Mouse (Mus musculus): ENCODE data around the gene Zbtb16. TPM values are rescaled to one million over a fixed set of nuclear protein-coding genes. Genes with fewer than 3 reads are reported as not detected.

Gene Zbtb16
- polyA plus RNA-seq, 1 experiment from 2014 or later, result 3.1 TPM

DNA sequence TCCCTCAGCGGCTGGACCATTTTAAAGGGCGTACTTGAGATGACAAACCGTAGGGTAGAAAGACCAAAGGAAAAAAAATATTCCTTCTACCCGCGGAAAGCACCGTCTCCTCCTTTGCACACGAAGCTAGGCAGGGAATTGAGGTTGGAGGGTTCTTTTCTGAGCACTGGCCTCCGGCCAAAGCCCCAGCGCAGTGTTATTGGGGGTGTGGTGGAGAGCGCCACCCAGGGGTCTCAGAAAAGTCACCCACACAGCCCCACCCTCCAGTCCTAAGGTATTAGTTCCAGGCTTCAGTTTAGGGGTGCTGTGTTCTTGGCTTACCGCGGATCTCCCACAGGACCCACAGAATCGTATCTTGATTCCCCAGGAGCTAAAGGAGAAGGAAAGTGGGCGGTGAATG lies 1.2 kb upstream of the Zbtb16 start:
- peaks cover 93% of the 10 kb centered on the region for H3K27me3 ChIP-seq (ENCODE audit: insufficient read depth, poor library complexity, severe bottlenecking)
- no peak overlapping the region for H3K27ac ChIP-seq
- H3K4me1 ChIP-seq, result peaks cover 34% of the 10 kb centered on the region
- peak overlapping the region; percentile 69 for H3K4me3 ChIP-seq
- H3K9me3 ChIP-seq, result no peaks in the 10 kb centered on the region
- no peak for DNase-seq (ENCODE audit: low spot score)
- H3K36me3 ChIP-seq, result peaks cover 3% of the 10 kb centered on the region; the same call in 1 of the 2 replicates
- 4% methylated on average over 14 of the region's 14 CpGs for WGBS

DNA sequence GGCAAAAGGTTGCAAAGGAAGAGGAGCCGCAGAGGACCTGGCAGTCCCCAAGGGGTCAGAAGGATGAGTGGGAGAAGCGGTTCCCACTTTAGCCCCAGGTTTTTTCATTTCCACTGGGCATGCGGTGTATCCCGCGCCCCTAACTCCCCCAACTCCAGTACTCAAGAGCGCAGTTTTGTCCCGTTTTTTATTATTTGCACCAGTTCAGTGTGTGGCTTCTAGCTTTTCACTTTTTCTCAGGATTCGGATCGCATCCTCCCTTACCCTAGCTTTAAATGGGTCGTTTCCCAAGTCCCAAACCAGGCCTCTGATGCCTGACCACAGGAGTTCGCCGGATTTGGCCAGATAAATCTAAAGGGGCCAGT lies 526 bp upstream of the Zbtb16 start:
- H3K9me3 ChIP-seq, result no peaks in the 10 kb centered on the region
- peaks cover 3% of the 10 kb centered on the region; the same call in 1 of the 2 replicates for H3K36me3 ChIP-seq
- H3K27me3 ChIP-seq (ENCODE audit: insufficient read depth, poor library complexity, severe bottlenecking), result peaks cover 97% of the 10 kb centered on the region
- H3K27ac ChIP-seq, result peak overlapping the region; percentile 80
- peak overlapping the region; percentile 69 for H3K4me3 ChIP-seq
- H3K4me1 ChIP-seq, result peaks cover 34% of the 10 kb centered on the region
- WGBS, result under 1% methylated on average over 12 of the region's 12 CpGs
- DNase-seq (ENCODE audit: low spot score), result no peak

DNA sequence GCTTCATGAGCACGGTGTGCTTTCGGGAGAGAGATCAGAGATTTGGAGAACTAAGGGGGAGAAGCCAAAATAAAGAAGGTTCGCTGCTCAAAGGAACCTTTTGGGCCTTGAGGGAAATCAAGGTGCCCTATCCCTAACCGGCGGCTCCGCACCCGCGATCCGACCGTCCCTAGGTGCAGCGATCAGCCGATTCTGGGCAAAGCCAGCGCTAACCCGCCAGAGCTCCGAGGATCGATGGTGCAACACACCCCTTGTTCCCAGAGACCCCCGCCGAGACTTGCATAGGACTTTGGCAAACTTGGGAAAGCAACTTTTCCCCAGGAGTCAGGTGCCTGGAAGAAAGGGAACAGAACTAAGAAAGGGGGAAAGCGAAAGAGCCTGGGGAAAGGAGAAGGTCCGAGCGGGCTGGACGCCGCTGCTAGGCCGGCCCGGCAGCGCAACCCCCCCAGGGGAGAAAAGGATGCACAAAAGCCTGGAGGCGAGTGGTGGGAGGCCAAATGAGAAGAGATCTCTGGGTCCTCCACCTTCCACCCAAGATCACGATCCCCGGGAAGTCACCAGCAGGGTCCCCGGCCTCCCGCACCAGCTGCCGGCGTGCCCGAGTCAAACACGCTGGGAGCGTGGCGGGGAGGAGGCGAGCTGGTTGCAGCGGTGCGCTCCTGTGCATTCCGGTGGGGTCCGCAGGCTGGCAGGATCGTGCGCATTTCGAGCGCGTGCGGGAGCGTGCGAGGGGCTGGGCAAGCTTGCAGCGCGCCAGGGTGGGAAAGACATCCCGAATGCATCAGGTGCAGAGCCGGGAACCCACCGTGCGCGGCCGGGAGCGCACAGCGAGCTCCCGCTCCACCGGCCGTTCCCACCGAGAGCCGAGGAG lies 1.2 kb downstream of the Zbtb16 start:
- Histone ChIP-seq H3K4me3 (peak overlapping the region; percentile 69), H3K36me3 (peaks cover 3% of the 10 kb centered on the region; the same call in 1 of the 2 replicates), H3K27ac (peak overlapping the region; percentile 56), H3K27me3 (ENCODE audit: insufficient read depth, poor library complexity, severe bottlenecking) (peaks cover 99% of the 10 kb centered on the region), H3K9me3 (no peaks in the 10 kb centered on the region), H3K4me1 (peaks cover 34% of the 10 kb centered on the region)
- 1% methylated on average over 65 of the region's 65 CpGs for WGBS
- DNase-seq (ENCODE audit: low spot score), result no peak

GRCm38 (mm10) chr9:48834006-48834405 lies 2.0 kb downstream of the Zbtb16 start:
- Histone ChIP-seq H3K36me3 (peaks cover 3% of the 10 kb centered on the region; the same call in 1 of the 2 replicates), H3K27me3 (ENCODE audit: insufficient read depth, poor library complexity, severe bottlenecking) (peaks cover 95% of the 10 kb centered on the region), H3K4me1 (peaks cover 34% of the 10 kb centered on the region)

DNA sequence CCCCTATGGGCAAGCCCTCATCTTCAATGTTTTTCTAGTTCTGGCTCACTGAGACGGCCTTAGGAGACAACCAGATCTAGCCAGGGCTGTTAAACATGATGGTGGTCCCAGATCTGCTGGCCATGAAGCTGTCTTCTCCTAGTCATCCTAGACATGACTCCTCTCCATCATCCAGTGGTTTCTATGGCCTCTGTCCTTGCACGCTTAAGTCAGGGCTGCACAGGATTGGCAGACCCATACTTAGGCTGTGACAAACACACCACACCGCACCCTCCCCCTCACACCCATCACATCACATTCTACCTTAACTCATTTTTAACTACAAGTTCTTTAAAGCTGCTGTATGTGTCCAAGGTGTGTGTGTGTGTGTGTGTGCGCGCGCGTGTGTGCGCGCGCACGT lies 2.5 kb downstream of the Zbtb16 start:
- no peak overlapping the region for H3K27ac ChIP-seq
- H3K9me3 ChIP-seq, result no peaks in the 10 kb centered on the region
- DNase-seq (ENCODE audit: low spot score), result no peak
- peaks cover 95% of the 10 kb centered on the region for H3K27me3 ChIP-seq (ENCODE audit: insufficient read depth, poor library complexity, severe bottlenecking)
- H3K36me3 ChIP-seq, result peaks cover 3% of the 10 kb centered on the region; the same call in 1 of the 2 replicates
- H3K4me1 ChIP-seq, result peaks cover 34% of the 10 kb centered on the region
- WGBS, result 89% methylated on average over 11 of the region's 11 CpGs
- H3K4me3 ChIP-seq, result no peak overlapping the region

More at GRCm38 (mm10) chr9:48834006-48834405, 2.0 kb downstream of the Zbtb16 start:
- H3K9me3 ChIP-seq, result no peaks in the 10 kb centered on the region
- WGBS, result 23% methylated on average over 4 of the region's 4 CpGs
- no peak overlapping the region for H3K27ac ChIP-seq
- H3K4me3 ChIP-seq, result peak overlapping the region; percentile 69
- DNase-seq (ENCODE audit: low spot score), result no peak

- peaks cover 3% of the 10 kb centered on the region; the same call in 1 of the 2 replicates for H3K36me3 ChIP-seq
- no peak overlapping the region for H3K4me3 ChIP-seq
- H3K27me3 ChIP-seq (ENCODE audit: insufficient read depth, poor library complexity, severe bottlenecking), result peaks cover 94% of the 10 kb centered on the region
- peaks cover 34% of the 10 kb centered on the region for H3K4me1 ChIP-seq
- H3K9me3 ChIP-seq, result no peaks in the 10 kb centered on the region
- WGBS, result 79% methylated on average over 20 of the region's 20 CpGs
- DNase-seq (ENCODE audit: low spot score), result no peak
- no peak overlapping the region for H3K27ac ChIP-seq
These were observed 3.4 kb downstream of the Zbtb16 start for GRCm38 (mm10) chr9:48832473-48833100.

GRCm38 (mm10) chr9:48831560-48832460 lies 4.2 kb downstream of the Zbtb16 start:
- Histone ChIP-seq H3K4me1 (peaks cover 26% of the 10 kb centered on the region), H3K27me3 (ENCODE audit: insufficient read depth, poor library complexity, severe bottlenecking) (peaks cover 89% of the 10 kb centered on the region), H3K36me3 (peaks cover 3% of the 10 kb centered on the region; the same call in 1 of the 2 replicates), H3K27ac (no peak overlapping the region), H3K9me3 (no peaks in the 10 kb centered on the region), H3K4me3 (no peak overlapping the region)
- no peak for DNase-seq (ENCODE audit: low spot score)
- 65% methylated on average over 23 of the region's 23 CpGs for WGBS

GRCm38 (mm10) chr9:48828839-48829238 lies 7.2 kb downstream of the Zbtb16 start:
- WGBS, result 72% methylated on average over 7 of the region's 7 CpGs
- Histone ChIP-seq H3K36me3 (peaks cover 3% of the 10 kb centered on the region; the same call in 1 of the 2 replicates), H3K9me3 (no peaks in the 10 kb centered on the region), H3K4me1 (peaks cover 8% of the 10 kb centered on the region), H3K27ac (no peak overlapping the region), H3K27me3 (ENCODE audit: insufficient read depth, poor library complexity, severe bottlenecking) (peaks cover 84% of the 10 kb centered on the region), H3K4me3 (no peak overlapping the region)
- DNase-seq (ENCODE audit: low spot score), result no peak

DNA sequence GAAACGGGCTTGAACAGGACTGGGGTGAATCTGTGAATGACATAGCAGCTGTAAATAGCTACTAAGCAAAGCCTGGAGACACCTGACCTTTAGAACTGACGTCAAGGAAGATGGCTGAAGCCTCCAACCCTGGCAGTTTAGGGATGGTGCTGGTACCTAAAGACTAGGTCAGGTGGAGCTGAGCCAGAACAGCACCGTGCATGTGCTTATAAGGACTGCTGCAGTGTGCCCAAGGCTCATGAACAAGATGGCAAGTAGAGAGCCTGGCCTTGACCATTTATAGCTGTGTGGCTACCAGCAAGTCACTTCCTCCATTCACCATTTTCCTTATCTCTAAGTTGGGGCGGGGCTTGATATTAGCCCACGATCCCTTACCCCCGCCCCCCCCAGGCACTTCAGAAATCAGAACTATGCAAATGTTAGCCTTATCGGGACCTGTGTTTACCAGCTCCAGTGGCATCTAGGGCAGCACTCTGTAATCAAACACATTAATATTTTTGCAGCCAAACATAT lies 9.6 kb downstream of the Zbtb16 start:
- Histone ChIP-seq H3K9me3 (no peaks in the 10 kb centered on the region), H3K36me3 (no peaks in the 10 kb centered on the region), H3K4me3 (no peak overlapping the region), H3K27me3 (ENCODE audit: insufficient read depth, poor library complexity, severe bottlenecking) (peaks cover 78% of the 10 kb centered on the region), H3K4me1 (peaks cover 28% of the 10 kb centered on the region), H3K27ac (no peak overlapping the region)
- no peak for DNase-seq (ENCODE audit: low spot score)
- 56% methylated on average over 7 of the region's 7 CpGs for WGBS

- Histone ChIP-seq H3K9me3 (no peaks in the 10 kb centered on the region), H3K27me3 (ENCODE audit: insufficient read depth, poor library complexity, severe bottlenecking) (peaks cover 75% of the 10 kb centered on the region), H3K4me3 (no peak overlapping the region), H3K36me3 (no peaks in the 10 kb centered on the region), H3K27ac (no peak overlapping the region; the same call in 1 of the 2 replicates), H3K4me1 (peaks cover 46% of the 10 kb centered on the region)
- DNase-seq (ENCODE audit: low spot score), result peak; percentile 63
- WGBS, result 75% methylated on average over 12 of the region's 12 CpGs
These were observed 11.4 kb downstream of the Zbtb16 start for GRCm38 (mm10) chr9:48824533-48825130.

- Histone ChIP-seq H3K36me3 (no peaks in the 10 kb centered on the region), H3K9me3 (no peaks in the 10 kb centered on the region), H3K27me3 (ENCODE audit: insufficient read depth, poor library complexity, severe bottlenecking) (peaks cover 78% of the 10 kb centered on the region), H3K4me3 (no peak overlapping the region), H3K27ac (no peak overlapping the region), H3K4me1 (peaks cover 54% of the 10 kb centered on the region)
- 54% methylated on average over 6 of the region's 6 CpGs for WGBS
- no peak for DNase-seq (ENCODE audit: low spot score)
These were observed 12.2 kb downstream of the Zbtb16 start for GRCm38 (mm10) chr9:48823851-48824250.

GRCm38 (mm10) chr9:48823319-48823705 lies 12.7 kb downstream of the Zbtb16 start:
- Histone ChIP-seq H3K27me3 (ENCODE audit: insufficient read depth, poor library complexity, severe bottlenecking) (peaks cover 74% of the 10 kb centered on the region), H3K27ac (no peak overlapping the region), H3K9me3 (no peaks in the 10 kb centered on the region), H3K4me1 (peaks cover 59% of the 10 kb centered on the region), H3K36me3 (no peaks in the 10 kb centered on the region), H3K4me3 (no peak overlapping the region)
- no peak for DNase-seq (ENCODE audit: low spot score)
- 33% methylated on average over 7 of the region's 7 CpGs for WGBS

All from heart, embryonic 10.5 days (tissue).